Mouse (Mus musculus) kidney, adult 2 months (tissue): ENCODE results near the gene Armc10.

ENCODE experiments used
- CTCF ChIP-seq: fragments of 200-500 bp; conservative IDR thresholded peaks from 2 replicates; pipeline ENCODE4 v1.5.1; 2011; ENCODE audit warnings: low read depth, mild to moderate bottlenecking, control low read depth, low read length, moderate library complexity, mixed read lengths; ENCODE audit not compliant: insufficient read depth, insufficient read length
- POLR2A ChIP-seq: fragments of 200-500 bp; IDR thresholded peaks from one replicate; pipeline ENCODE4 v1.6.1; 2011; ENCODE audit warnings: low read depth, low read length, control low read depth

GRCm38 (mm10) chr5:21687042-21687441 is 41.4 kb downstream of the Armc10 start:
- TF ChIP-seq CTCF (no peak), POLR2A (no peak)
